Mouse (Mus musculus) liver, embryonic 12.5 days (tissue): ENCODE measurements around the gene Pnp. TPM values are rescaled to one million over a fixed set of nuclear protein-coding genes. Genes with fewer than 3 reads are reported as not detected.
"Not testable (repeated sequence)": the region's sequence is repeated elsewhere in the genome, so short reads cannot be mapped to it uniquely, and the experiment has no call there.

Experiments
- ATAC-seq: fragments of 200-750 bp; cut with Nextera tagmentation; 2 replicates; pipeline ENCODE4 v1.8.0; 2017; ENCODE audit warnings: moderate number of reproducible peaks, mild to moderate bottlenecking, moderate library complexity
- H3K27ac ChIP-seq: fragments of 300-500 bp; sonication (generic); 2 replicates; pipeline ENCODE4 v1.5.1; 2016; ENCODE audit warnings: mild to moderate bottlenecking
- H3K27me3 ChIP-seq: fragments of 300-500 bp; sonication (generic); replicated peaks from 2 replicates; pipeline ENCODE4 v1.6.1; 2016; ENCODE audit warnings: mild to moderate bottlenecking, moderate library complexity
- H3K36me3 ChIP-seq: fragments of 300-500 bp; sonication (generic); 2 replicates; pipeline ENCODE4 v1.6.1; 2016; ENCODE audit warnings: mild to moderate bottlenecking, moderate library complexity
- H3K4me1 ChIP-seq: fragments of 300-500 bp; sonication (generic); 2 replicates; pipeline ENCODE4 v1.6.1; 2016
- H3K4me2 ChIP-seq: fragments of 300-500 bp; sonication (generic); 2 replicates; pipeline ENCODE4 v1.6.1; 2016; ENCODE audit warnings: mild to moderate bottlenecking, moderate library complexity
- H3K4me3 ChIP-seq: fragments of 300-500 bp; sonication (generic); 2 replicates; pipeline ENCODE4 v1.5.1; 2016; ENCODE audit warnings: mild to moderate bottlenecking, moderate library complexity
- H3K9ac ChIP-seq: fragments of 300-500 bp; sonication (generic); 2 replicates; pipeline ENCODE4 v1.6.1; 2016; ENCODE audit warnings: mild to moderate bottlenecking, moderate library complexity
- H3K9me3 ChIP-seq: fragments of 300-500 bp; sonication (generic); replicated peaks from 2 replicates; pipeline ENCODE4 v1.6.1; 2016; ENCODE audit warnings: mild to moderate bottlenecking, moderate library complexity
- WGBS: fragments of 180-500 bp; shearing (Covaris S2); methylation state at CpG from one replicate; pipeline ENCODE4 v1.1.7; 2016; ENCODE audit not compliant: insufficient replicate concordance; 5-methylcytosine and 5-hydroxymethylcytosine counted together
- polyA plus RNA-seq: library from polyadenylated mRNA; unstranded; fragments of >200 nt; fragmentation: Nextera tagmentation; extraction: Ambion mirVana; gene quantifications from 2 replicates; pipeline ENCODE4 v1.2.1, GENCODE M21; 2016

Pnp gene
- polyA plus RNA-seq, 1 experiment from 2014 or later = 76.1 TPM

DNA sequence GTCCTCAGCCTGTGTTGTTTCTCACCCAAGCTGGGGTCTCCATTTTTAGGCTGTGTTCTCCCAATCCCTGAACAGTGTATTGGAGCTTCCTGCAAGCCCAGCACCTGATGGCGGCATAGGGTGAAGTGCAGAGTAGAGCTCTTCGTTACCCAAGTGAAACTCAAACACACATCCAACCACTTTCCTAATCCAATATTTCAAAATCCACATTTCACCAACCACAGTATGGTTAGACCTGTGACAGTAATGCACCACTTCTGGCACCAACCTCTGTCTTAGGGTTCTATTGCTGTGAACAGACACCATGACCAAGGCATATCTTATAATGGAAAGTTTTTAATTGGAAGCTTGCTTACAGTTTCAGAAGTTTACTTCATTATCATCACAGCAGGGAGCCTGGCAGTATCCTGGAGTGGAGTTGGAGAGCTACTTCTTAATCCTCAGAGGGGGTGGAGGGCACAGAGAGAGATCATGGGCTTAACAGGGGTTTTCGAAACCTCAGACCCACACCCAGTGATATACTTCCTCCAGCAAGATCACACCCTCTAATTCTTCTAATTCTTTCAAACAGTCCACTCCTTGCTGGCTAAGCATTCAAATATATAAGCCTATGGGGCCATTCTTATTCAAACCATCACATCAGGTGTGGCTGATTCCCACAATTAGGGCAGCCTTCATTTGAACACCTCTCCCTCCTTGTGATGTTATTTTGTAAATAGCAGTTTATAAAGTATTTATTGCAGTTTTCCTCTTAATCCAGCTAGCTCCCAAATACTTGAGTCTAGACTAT, 7.4 kb downstream of the Pnp start:
- H3K27me3 ChIP-seq = no peaks in the 10 kb centered on the region
- no peak overlapping the region for H3K27ac ChIP-seq
- no peak overlapping the region for H3K4me3 ChIP-seq
- no peaks in the 10 kb centered on the region for H3K4me1 ChIP-seq
- no peaks in the 10 kb centered on the region for H3K9me3 ChIP-seq
- no peak overlapping the region for H3K9ac ChIP-seq
- no peak for ATAC-seq
- no peak overlapping the region for H3K4me2 ChIP-seq
- 84% methylated on average over 3 of the region's 3 CpGs for WGBS
- H3K36me3 ChIP-seq = no peaks in the 10 kb centered on the region

DNA sequence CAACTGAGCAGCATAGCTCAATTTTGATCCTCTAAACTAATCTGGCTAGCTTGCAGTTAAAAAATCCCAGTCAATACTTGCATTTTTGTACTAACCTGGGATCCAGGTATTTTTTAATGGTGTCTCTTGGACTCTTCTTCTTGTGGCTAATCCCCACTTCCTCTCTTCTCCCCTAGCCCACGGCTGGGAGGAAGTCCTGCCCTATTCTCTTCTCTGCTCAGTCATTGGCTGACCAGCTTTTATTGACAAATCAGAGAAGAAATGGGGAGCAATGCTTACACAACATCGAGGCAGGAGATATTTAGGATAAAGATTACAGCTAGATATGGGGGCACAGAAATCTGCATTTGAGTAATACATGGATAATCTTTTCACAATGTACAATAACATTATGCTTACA, 8.1 kb downstream of the Pnp start:
- H3K9me3 ChIP-seq = no peaks in the 10 kb centered on the region
- no peak overlapping the region for H3K9ac ChIP-seq
- peaks cover 4% of the 10 kb centered on the region for H3K4me1 ChIP-seq
- no peak overlapping the region for H3K27ac ChIP-seq
- no peak for ATAC-seq
- H3K36me3 ChIP-seq = no peaks in the 10 kb centered on the region
- H3K4me2 ChIP-seq = peak overlapping the region; percentile 9; the same call in 1 of the 2 replicates
- 8% methylated on average over 2 of the region's 2 CpGs for WGBS
- no peaks in the 10 kb centered on the region for H3K27me3 ChIP-seq
- H3K4me3 ChIP-seq = no peak overlapping the region

DNA sequence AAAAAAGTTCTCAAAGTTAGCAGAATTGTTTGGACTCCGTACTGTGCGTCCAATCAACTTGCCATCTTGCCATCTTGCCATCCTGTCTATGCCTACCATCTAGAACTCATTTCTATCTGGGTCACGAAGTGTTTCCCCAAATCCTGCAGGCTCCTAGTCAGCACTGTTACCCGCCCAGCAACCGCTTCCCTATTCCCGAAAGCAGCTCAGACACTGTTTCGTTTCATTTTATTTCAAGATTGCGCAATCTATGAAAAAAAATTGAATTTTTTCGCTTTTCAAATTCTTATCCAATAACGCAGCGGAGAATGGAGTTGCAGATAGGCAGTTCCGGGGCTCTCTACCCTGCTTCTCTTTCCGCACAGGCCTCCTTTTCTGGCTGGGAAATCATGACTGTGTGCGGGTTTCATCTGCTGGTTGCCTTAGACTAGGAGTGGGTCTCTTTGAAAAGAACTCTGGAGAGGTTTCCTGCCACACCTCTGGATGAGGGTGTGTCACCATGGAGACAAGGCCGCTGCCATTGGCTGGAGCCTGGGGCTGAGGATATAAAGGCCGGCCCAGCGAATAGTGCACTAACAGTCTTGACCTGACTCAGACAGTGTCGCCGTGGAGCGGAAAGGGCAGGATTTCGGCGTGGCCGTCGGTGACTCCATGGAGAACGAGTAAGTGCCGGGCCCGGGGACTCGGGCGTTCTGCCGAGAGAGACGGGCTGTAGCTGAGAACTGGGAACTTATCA, 13.2 kb downstream of the Pnp start, which contains the start of gene Gm49342:
Gene Gm49342, plus strand, starts transcription at position 586 of the 736 bp plus-strand sequence.
- peak; percentile 98 for ATAC-seq
- Histone ChIP-seq H3K4me3 (peak within 1 kb of the TSS; percentile 75), H3K9ac (peak within 1 kb of the TSS; percentile 83), H3K4me1 (peaks cover 17% of the 10 kb centered on the region), H3K9me3 (no peaks in the 10 kb centered on the region), H3K27me3 (no peaks in the 10 kb centered on the region), H3K4me2 (peak within 1 kb of the TSS; percentile 80), H3K27ac (peak within 1 kb of the TSS; percentile 92), H3K36me3 (peaks cover 15% of the 10 kb centered on the region)
- WGBS = 7% methylated on average over 31 of the region's 31 CpGs

DNA sequence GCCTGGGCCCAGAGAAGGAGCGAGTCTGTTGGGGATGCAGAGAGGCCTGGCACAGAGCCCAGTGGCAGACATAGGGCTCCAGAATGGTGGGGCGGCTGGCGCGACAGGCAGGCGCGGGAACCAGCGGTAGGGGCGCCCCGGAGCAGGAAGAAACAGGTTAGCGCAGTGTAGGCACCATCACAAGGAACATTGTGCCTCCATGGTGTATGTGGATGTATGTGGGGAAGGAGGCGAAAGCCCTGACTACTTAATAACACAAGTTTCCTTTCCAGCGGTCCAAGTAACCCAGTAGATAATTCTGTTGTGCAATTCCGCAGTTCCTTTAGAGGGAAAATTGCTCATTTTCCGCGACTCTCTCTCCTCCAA, 13.8 kb downstream of the Pnp start:
- H3K27me3 ChIP-seq, H3K9me3 ChIP-seq: not testable (repeated sequence)
- Histone ChIP-seq H3K9ac (peak overlapping the region; percentile 83), H3K4me2 (peak overlapping the region; percentile 80), H3K4me3 (peak overlapping the region; percentile 75), H3K27ac (peak overlapping the region; percentile 92), H3K36me3 (peaks cover 20% of the 10 kb centered on the region), H3K4me1 (peaks cover 17% of the 10 kb centered on the region)
- peak; percentile 91 for ATAC-seq
- under 1% methylated on average over 15 of the region's 15 CpGs for WGBS

DNA sequence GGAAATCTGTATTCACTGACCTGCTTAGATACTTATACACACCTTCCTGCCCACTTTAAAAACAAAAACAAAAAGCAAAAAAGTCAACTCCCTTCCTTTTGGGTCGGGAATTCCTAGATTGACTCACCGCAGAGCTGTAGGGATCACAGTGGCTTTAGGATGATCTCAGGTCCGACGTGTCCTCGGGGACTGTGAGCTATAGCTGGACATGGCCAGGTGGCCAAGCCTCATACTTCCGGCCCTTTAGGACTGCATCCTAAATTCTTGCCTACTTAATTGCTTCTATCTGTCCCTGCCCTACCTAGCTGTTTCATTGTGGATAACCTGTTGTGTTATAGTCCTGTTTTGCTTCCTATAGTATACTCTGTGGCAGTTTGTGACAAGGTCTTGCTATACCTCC, 14.2 kb downstream of the Pnp start:
- peak overlapping the region; percentile 75 for H3K4me3 ChIP-seq
- peak overlapping the region; percentile 92 for H3K27ac ChIP-seq
- H3K9ac ChIP-seq = peak overlapping the region; percentile 83
- H3K36me3 ChIP-seq = peaks cover 22% of the 10 kb centered on the region
- H3K4me2 ChIP-seq = peak overlapping the region; percentile 80
- WGBS = 7% methylated on average over 6 of the region's 6 CpGs
- H3K4me1 ChIP-seq = peaks cover 17% of the 10 kb centered on the region
- not testable (repeated sequence) for H3K27me3 ChIP-seq, H3K9me3 ChIP-seq, ATAC-seq

DNA sequence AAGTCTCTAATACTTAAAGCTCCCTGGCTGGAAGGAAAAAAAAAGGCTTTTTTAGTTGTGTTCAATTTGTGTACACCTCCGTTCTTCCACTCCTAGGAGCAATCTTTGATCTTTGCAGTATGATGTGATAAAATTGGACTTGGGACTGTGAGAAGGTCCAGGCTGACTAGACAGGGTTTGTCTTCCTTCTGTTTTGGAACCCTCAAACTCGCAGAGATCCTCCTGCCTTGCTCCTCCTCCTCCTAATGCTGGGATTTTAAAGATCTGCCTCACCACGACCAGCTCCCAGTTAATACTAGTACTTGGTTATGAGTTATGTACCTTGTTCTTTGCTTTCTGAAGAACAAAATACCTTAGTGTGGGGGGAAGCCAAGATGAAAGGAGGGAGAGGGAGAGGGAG, 14.6 kb downstream of the Pnp start:
- H3K27ac ChIP-seq = peak overlapping the region; percentile 92
- H3K9ac ChIP-seq = peak overlapping the region; percentile 83

DNA sequence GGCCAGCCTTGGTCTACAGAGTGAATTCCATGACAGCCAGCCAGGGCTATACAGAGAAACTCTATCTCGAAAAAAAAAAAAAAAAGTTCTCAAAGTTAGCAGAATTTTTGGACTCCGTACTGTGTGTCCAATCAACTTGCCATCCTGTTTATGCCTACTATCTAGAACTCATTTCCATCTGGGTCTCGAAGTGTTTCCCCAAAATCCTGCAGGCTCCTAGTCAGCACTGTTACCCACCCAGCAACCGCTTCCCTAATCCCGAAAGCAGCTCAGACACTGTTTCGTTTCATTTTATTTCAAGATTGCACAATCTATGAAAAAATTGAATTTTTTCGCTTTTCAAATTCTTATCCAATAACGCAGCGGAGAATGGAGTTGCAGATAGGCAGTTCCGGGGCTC, 24.6 kb downstream of the Pnp start:
- Histone ChIP-seq H3K36me3 (peaks cover 29% of the 10 kb centered on the region), H3K4me1 (peaks cover 29% of the 10 kb centered on the region), H3K9ac (no peak overlapping the region), H3K4me2 (peak overlapping the region; percentile 61; the same call in 1 of the 2 replicates), H3K9me3 (no peaks in the 10 kb centered on the region), H3K27me3 (no peaks in the 10 kb centered on the region), H3K4me3 (no peak overlapping the region), H3K27ac (no peak overlapping the region)
- no peak for ATAC-seq
- 78% methylated on average over 10 of the region's 10 CpGs for WGBS

More for the DNA sequence above, 14.6 kb downstream of the Pnp start:
- H3K27me3 ChIP-seq, H3K9me3 ChIP-seq, ATAC-seq: not testable (repeated sequence)
- H3K4me1 ChIP-seq = peaks cover 17% of the 10 kb centered on the region
- H3K4me3 ChIP-seq = peak overlapping the region; percentile 75
- H3K36me3 ChIP-seq = peaks cover 26% of the 10 kb centered on the region
- peak overlapping the region; percentile 80 for H3K4me2 ChIP-seq
- 10% methylated on average over 3 of the region's 3 CpGs for WGBS

DNA sequence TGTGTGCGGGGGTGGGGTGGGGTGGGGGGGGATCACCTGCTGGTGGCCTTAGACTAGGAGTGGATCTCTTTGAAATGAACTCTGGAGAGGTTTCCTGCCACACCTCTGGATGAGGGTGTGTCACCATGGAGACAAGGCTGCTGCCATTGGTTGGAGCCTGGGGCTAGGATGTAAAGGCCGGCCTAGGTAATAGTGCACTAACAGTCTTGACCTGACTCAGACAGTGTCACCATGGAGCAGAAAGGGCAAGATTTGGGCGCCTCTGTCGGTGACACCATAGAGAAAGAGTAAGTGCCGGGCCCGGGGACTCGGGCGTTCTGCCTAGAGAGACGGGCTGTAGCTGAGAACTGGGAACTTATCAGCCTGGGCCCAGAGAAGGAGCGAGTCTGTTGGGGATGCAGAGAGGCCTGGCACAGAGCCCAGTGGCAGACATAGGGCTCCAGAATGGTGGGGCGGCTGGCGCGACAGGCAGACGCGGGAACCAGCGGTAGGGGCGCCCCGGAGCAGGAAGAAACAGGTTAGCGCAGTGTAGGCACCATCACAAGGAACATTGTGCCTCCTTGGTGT, 25.1 kb downstream of the Pnp start, which contains the start of gene Pnp2:
Gene Pnp2, plus strand, starts transcription at position 51 of the 567 bp plus-strand sequence.
- Histone ChIP-seq H3K36me3 (peaks cover 24% of the 10 kb centered on the region), H3K4me3 (peak within 1 kb of the TSS; percentile 45), H3K27ac (peak within 1 kb of the TSS; percentile 76), H3K4me2 (peak within 1 kb of the TSS; percentile 61), H3K4me1 (peaks cover 29% of the 10 kb centered on the region), H3K9ac (peak within 1 kb of the TSS; percentile 46)
- not testable (repeated sequence) for H3K9me3 ChIP-seq, H3K27me3 ChIP-seq
- 16% methylated on average over 19 of the region's 19 CpGs for whole genome bisulfite sequencing
- peak; percentile 79 for ATAC-seq

DNA sequence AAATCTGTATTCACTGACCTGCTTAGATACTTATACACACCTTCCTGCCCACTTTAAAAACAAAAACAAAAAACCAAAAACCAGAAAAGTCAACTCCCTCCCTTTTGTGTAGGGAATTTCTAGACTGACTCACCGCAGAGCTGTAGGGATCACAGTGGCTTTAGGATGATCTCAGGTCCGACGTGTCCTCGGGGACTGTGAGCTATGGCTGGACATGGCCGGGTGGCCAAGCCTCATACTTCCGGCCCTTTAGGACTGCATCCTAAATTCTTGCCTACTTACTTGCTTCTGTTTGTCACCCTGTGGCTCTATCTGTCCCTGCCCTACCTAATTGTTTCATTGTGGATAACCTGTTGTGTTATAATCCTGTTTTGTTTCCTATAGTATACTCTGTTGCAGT, 25.8 kb downstream of the Pnp start:
- Histone ChIP-seq H3K4me1 (peaks cover 29% of the 10 kb centered on the region), H3K4me3 (peak overlapping the region; percentile 45), H3K36me3 (peaks cover 17% of the 10 kb centered on the region), H3K9ac (peak overlapping the region; percentile 46), H3K4me2 (peak overlapping the region; percentile 61), H3K27ac (peak overlapping the region; percentile 76)
- ATAC-seq, H3K27me3 ChIP-seq, H3K9me3 ChIP-seq: not testable (repeated sequence)
- 79% methylated on average over 6 of the region's 6 CpGs for WGBS

DNA sequence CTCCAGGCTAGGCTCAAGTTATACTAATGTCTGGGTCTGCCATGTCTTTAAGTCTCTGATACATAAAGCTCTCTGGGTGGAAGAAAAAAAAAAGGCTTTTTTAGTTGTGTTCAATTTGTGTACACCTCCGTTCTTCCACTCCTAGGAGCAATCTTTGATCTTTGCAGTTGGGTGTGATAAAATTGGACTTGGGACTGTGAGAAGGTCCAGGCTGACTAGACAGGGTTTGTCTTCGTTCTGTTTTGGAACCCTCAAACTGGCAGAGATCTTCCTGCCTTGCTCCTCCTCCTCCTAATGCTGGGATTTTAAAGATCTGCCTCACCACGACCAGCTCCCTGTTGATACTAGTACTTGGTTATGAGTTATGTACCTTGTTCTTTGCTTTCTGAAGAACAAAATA, 26.3 kb downstream of the Pnp start:
- not testable (repeated sequence) for H3K27me3 ChIP-seq, ATAC-seq, H3K9me3 ChIP-seq
- WGBS = 47% methylated on average over 3 of the region's 3 CpGs
- H3K4me3 ChIP-seq = peak overlapping the region; percentile 45; the same call in 1 of the 2 replicates
- H3K36me3 ChIP-seq = peaks cover 13% of the 10 kb centered on the region
- peaks cover 29% of the 10 kb centered on the region for H3K4me1 ChIP-seq
- H3K27ac ChIP-seq = peak overlapping the region; percentile 76
- peak overlapping the region; percentile 61 for H3K4me2 ChIP-seq
- 0 out of 2 replicates have a peak overlapping the region, but pooled peaks have one; percentile 46 for H3K9ac ChIP-seq

DNA sequence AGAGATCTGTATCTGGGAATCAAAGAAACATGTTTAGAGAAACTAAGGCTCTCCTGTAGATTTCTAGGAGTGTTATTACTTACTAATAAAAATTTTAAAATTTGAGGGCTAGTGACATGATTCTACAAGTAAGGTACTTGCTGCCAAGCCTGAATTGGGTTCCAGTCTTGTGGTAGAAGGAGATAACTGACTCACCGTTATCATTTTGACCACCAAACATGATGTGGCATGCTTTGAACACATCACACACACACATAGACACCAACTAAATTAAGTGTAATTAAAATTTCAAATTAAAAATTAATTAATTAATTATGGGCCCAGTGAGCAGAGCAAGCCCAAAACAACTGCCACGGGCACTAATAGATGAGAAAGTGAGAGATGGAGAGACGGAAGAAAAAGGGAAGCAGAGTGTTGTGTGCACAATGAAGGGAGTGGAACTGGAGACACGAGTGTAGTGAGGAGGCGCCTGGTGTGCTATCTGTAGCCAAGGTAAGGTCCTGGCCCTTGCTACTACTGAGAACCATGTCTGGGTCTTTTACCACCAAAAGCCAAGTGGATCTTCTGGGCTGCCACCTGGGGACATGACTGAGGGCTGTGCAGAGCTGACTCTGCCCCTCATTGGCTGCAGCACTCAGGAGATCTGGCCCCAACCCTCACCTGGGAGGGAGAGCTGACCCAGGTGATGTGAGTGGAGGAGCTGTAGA, 27.6 kb downstream of the Pnp start:
- Histone ChIP-seq H3K4me1 (peaks cover 29% of the 10 kb centered on the region), H3K4me2 (peak overlapping the region; percentile 44), H3K27ac (peak overlapping the region; percentile 76)
- H3K36me3 ChIP-seq, H3K27me3 ChIP-seq, H3K9ac ChIP-seq, H3K9me3 ChIP-seq, H3K4me3 ChIP-seq: not testable (repeated sequence)
- 41% methylated on average over 5 of the region's 5 CpGs for WGBS
- peak; percentile 77 for ATAC-seq
